Mouse (Mus musculus) neural tube, embryonic 12.5 days (tissue): ENCODE measurements around the gene Jmjd8. TPM values are rescaled to one million over a fixed set of nuclear protein-coding genes. Genes with fewer than 3 reads are reported as not detected.

Experiments
- ATAC-seq: fragments of 200-750 bp; cut with Nextera tagmentation; 2 replicates; pipeline ENCODE4 v1.8.0; 2017; ENCODE audit warnings: low read depth, mild to moderate bottlenecking, moderate TSS enrichment, moderate library complexity; ENCODE audit not compliant: low FRiP score
- H3K27ac ChIP-seq: fragments of 300-500 bp; sonication (generic); 2 replicates; pipeline ENCODE4 v1.5.1; 2016
- H3K27me3 ChIP-seq: fragments of 300-500 bp; sonication (generic); replicated peaks from 2 replicates; pipeline ENCODE4 v1.6.1; 2016; ENCODE audit warnings: mild to moderate bottlenecking
- H3K36me3 ChIP-seq: fragments of 300-500 bp; sonication (generic); 2 replicates; pipeline ENCODE4 v1.6.1; 2016; ENCODE audit warnings: mild to moderate bottlenecking
- H3K4me1 ChIP-seq: fragments of 300-500 bp; sonication (generic); 2 replicates; pipeline ENCODE4 v1.6.1; 2016
- H3K4me2 ChIP-seq: fragments of 300-500 bp; sonication (generic); replicated peaks from 2 replicates; pipeline ENCODE4 v1.6.1; 2016; ENCODE audit warnings: mild to moderate bottlenecking
- H3K4me3 ChIP-seq: fragments of 300-500 bp; sonication (generic); 2 replicates; pipeline ENCODE4 v1.5.1; 2016
- H3K9ac ChIP-seq: fragments of 300-500 bp; sonication (generic); 2 replicates; pipeline ENCODE4 v1.6.1; 2016; ENCODE audit warnings: mild to moderate bottlenecking
- H3K9me3 ChIP-seq: fragments of 300-500 bp; sonication (generic); 2 replicates; pipeline ENCODE4 v1.6.1; 2016; ENCODE audit warnings: mild to moderate bottlenecking
- whole genome bisulfite sequencing: fragments of 180-500 bp; shearing (Covaris S2); methylation state at CpG from one replicate; pipeline ENCODE4 v1.1.7; 2016; 5-methylcytosine and 5-hydroxymethylcytosine counted together
- polyA plus RNA-seq: library from polyadenylated mRNA; unstranded; fragments of >200 nt; fragmentation: Nextera tagmentation; extraction: Ambion mirVana; gene quantifications from 2 replicates; pipeline ENCODE4 v1.2.1, GENCODE M21; 2016

Jmjd8 gene
- polyA plus RNA-seq, 1 experiment from 2014 or later, result 72.6 TPM

GRCm38 (mm10) chr17:25829558-25830017 lies 921 bp downstream of the Jmjd8 start:
- H3K4me1 ChIP-seq, result peaks cover 80% of the 10 kb centered on the region
- no peaks in the 10 kb centered on the region for H3K9me3 ChIP-seq
- peak overlapping the region; percentile 56 for H3K4me3 ChIP-seq
- no peak for ATAC-seq
- H3K27me3 ChIP-seq, result no peaks in the 10 kb centered on the region
- peaks cover 46% of the 10 kb centered on the region for H3K36me3 ChIP-seq
- peak overlapping the region; percentile 65 for H3K27ac ChIP-seq
- WGBS, result 47% methylated on average over 8 of the region's 8 CpGs
- peak overlapping the region; percentile 75 for H3K9ac ChIP-seq
- H3K4me2 ChIP-seq, result peak overlapping the region; percentile 95

GRCm38 (mm10) chr17:25830200-25830753 lies 1.6 kb downstream of the Jmjd8 start:
- Histone ChIP-seq H3K9me3 (no peaks in the 10 kb centered on the region), H3K36me3 (peaks cover 51% of the 10 kb centered on the region), H3K27ac (no peak overlapping the region), H3K4me3 (peak overlapping the region; percentile 56; the same call in 1 of the 2 replicates), H3K9ac (0 out of 2 replicates have a peak overlapping the region, but pooled peaks have one; percentile 75), H3K27me3 (no peaks in the 10 kb centered on the region), H3K4me2 (peak overlapping the region; percentile 95), H3K4me1 (peaks cover 80% of the 10 kb centered on the region)
- ATAC-seq, result no peak
- 85% methylated on average over 4 of the region's 4 CpGs for WGBS

DNA sequence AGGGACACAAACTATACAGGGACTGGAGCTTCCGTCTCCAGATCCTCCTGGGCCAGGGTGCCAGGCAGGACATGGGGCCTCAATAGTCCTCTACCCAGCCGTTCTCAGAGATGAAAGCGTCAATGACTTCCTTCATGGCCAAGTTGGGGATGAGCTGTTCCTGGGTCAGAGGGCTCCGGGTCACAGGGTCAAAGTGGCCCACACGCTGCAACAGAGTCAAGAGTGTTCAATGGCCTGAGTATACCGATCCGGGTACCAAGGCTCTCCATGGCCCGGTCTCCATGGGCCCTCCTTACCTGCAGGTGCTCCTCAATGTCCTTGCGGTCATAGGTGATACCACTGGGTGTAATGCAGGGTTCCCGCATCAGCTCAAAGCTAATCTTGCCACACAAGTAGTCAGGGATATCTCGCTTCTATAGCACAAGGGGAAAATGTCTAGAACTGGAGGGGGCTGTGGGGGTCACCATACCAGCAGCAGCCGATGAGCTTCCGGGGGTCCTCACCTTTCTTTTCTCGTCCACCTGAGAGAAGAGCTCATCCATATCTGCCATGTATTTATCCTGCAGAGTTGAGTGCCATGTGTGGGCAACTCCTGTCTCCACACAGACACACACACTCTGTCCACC lies 2.3 kb downstream of the Jmjd8 start:
- Histone ChIP-seq H3K36me3 (peaks cover 49% of the 10 kb centered on the region), H3K4me1 (peaks cover 81% of the 10 kb centered on the region), H3K27me3 (no peaks in the 10 kb centered on the region), H3K4me3 (no peak overlapping the region), H3K9ac (no peak overlapping the region), H3K4me2 (peak overlapping the region; percentile 95), H3K9me3 (no peaks in the 10 kb centered on the region), H3K27ac (no peak overlapping the region)
- no peak for ATAC-seq
- WGBS, result 89% methylated on average over 14 of the region's 14 CpGs

DNA sequence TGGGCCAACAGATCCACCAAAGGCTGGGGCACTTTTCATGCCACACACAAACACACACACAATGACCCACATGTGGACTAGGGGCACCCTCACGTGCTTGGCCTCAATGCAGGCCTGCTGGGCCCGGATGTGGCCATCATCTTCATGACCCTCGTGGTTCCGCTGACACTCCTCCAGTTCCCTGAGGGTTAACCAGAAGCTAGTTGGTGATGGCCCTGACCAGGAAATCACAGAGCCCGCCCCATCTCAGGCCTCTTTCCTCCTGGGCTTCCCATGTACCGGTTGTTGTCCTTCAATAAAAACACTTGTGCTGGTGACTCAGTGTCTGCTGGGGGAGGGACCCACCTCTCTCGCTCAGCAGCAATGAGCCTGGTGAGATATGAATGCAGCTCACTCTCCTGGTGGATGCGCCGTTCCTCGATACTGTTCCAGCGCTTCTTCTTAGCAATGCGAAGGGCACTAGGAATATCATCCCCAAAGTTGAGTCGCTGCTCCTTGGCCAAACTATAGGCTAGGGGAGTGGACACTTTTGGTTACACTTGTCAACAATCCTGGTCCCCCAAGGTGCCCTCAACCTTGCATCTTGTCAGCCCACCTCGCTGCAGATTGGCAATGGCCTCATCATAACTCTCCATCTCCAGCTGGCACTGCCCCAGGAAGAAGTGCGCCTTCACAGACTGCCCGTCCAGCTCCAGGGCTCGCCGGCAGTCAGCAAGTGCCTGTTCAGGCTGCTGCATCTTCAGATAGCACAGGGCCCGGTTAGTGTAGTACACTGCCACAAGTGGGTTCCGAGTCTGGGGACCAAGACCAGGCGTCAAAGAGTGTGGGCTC lies 3.0 kb downstream of the Jmjd8 start:
- no peak overlapping the region; the same call in 1 of the 2 replicates for H3K27ac ChIP-seq

DNA sequence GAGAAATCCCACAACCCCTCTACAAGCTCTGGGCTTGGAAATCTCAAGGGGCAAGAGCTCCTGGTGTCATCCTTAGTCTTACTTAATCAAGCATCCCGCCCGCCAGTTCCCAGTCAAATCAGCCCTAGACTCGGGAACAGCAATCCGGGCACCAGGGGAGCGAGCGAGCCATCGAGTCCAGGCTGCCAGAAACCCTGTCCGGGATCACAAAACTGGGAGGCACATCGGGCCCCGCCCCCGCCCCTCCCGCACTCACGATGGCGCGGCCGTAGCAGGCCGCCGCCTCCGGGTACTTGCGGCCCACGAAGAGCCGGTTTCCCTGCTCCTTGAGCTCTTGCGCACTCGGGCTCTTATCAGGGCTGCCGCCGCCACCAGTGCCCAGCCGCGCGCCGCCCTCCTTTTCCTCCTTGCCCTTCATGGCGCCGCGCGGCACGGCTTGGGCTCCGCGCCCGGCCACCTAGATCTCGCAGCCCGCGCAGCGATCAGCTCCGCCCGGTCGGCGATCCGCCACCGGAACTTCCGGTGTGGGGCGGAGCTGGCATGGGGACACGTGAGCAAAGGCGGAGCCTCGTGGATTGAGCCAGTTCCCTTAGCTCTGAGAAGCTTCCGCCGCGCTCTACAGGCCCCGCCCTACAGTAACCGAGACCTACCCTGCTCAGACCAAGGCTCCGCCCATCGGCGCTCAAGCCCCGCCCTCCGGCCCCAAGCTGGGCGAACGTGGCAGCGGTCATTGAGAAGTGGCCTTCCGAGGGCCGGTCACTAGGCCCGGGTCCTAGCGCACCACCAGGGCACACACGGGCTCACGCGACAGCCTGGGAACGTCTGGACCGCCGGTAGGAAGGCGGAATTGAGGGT lies 4.0 kb downstream of the Jmjd8 start:
- H3K4me2 ChIP-seq, result peak overlapping the region; percentile 95
- H3K36me3 ChIP-seq, result peaks cover 32% of the 10 kb centered on the region
- H3K4me3 ChIP-seq, result peak overlapping the region; percentile 79
- peak overlapping the region; percentile 92 for H3K9ac ChIP-seq
- no peaks in the 10 kb centered on the region for H3K9me3 ChIP-seq
- WGBS, result under 1% methylated on average over 77 of the region's 77 CpGs
- H3K4me1 ChIP-seq, result peaks cover 82% of the 10 kb centered on the region
- H3K27ac ChIP-seq, result peak overlapping the region; percentile 88
- ATAC-seq, result peak; percentile 90
- no peaks in the 10 kb centered on the region for H3K27me3 ChIP-seq

More for the DNA sequence above, 3.0 kb downstream of the Jmjd8 start:
- H3K36me3 ChIP-seq, result peaks cover 42% of the 10 kb centered on the region
- peak overlapping the region; percentile 95 for H3K4me2 ChIP-seq
- H3K4me1 ChIP-seq, result peaks cover 81% of the 10 kb centered on the region
- H3K27me3 ChIP-seq, result no peaks in the 10 kb centered on the region
- no peak for ATAC-seq
- no peaks in the 10 kb centered on the region for H3K9me3 ChIP-seq
- peak overlapping the region; percentile 92 for H3K9ac ChIP-seq
- H3K4me3 ChIP-seq, result peak overlapping the region; percentile 79
- 67% methylated on average over 21 of the region's 21 CpGs for WGBS

- no peaks in the 10 kb centered on the region for H3K27me3 ChIP-seq
- peak within 1 kb of the TSS; percentile 92 for H3K9ac ChIP-seq
- H3K27ac ChIP-seq, result peak within 1 kb of the TSS; percentile 88
- ATAC-seq, result peak; percentile 50
- H3K4me1 ChIP-seq, result peaks cover 83% of the 10 kb centered on the region
- under 1% methylated on average over 24 of the region's 24 CpGs for WGBS
- peaks cover 32% of the 10 kb centered on the region for H3K36me3 ChIP-seq
- H3K9me3 ChIP-seq, result no peaks in the 10 kb centered on the region
- peak within 1 kb of the TSS; percentile 95 for H3K4me2 ChIP-seq
- H3K4me3 ChIP-seq, result peak within 1 kb of the TSS; percentile 79
Observed at GRCm38 (mm10) chr17:25833291-25833663, 4.6 kb downstream of the Jmjd8 start, which contains the start of gene Stub1. Stub1 (minus strand) TSS chr17:25833404.

GRCm38 (mm10) chr17:25833961-25834594 lies 5.4 kb downstream of the Jmjd8 start:
- no peak for ATAC-seq
- peak overlapping the region; percentile 79 for H3K4me3 ChIP-seq
- peaks cover 82% of the 10 kb centered on the region for H3K4me1 ChIP-seq
- peak overlapping the region; percentile 88 for H3K27ac ChIP-seq
- WGBS, result 60% methylated on average over 6 of the region's 6 CpGs
- H3K9ac ChIP-seq, result peak overlapping the region; percentile 92
- H3K9me3 ChIP-seq, result no peaks in the 10 kb centered on the region
- peaks cover 36% of the 10 kb centered on the region for H3K36me3 ChIP-seq
- peak overlapping the region; percentile 95 for H3K4me2 ChIP-seq
- no peaks in the 10 kb centered on the region for H3K27me3 ChIP-seq

DNA sequence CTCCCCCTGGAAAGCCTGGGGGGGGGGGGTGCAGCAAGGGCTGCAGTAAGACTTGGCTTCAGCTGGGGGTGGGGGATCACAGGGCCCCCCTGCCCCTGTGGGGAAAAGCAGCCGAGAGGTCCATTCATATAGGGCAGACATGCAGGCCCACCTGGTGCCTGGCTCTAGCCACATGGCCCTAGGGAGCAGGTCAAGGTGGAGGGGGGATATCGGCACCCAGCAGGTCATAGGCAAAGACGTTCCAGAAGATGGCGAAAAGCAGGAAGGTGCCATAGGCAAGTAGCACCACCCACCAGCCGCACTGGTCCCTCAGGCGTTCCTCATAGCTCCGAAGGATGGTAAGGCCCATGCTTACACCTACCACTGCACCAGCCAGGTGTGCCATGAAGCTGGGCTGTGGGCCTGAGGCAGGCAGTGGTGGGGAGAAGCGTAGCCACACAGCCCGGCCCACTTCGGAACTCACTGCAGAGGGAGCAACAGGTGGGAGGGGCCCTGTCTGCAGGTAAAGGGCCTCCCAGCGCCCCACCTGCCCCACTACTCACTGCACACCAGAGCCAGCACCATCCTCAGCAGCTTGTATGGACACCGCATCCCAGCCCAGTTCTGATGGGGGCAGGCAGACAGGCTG lies 6.0 kb downstream of the Jmjd8 start:
- WGBS, result 89% methylated on average over 12 of the region's 12 CpGs
- peaks cover 78% of the 10 kb centered on the region for H3K4me1 ChIP-seq

GRCm38 (mm10) chr17:25835301-25835700 lies 6.6 kb downstream of the Jmjd8 start:
- Histone ChIP-seq H3K36me3 (peaks cover 43% of the 10 kb centered on the region), H3K4me3 (no peak overlapping the region)
- 97% methylated on average over 7 of the region's 7 CpGs for WGBS

More for the DNA sequence above, 6.0 kb downstream of the Jmjd8 start:
- peak overlapping the region; percentile 79 for H3K4me3 ChIP-seq
- H3K27me3 ChIP-seq, result no peaks in the 10 kb centered on the region
- H3K4me2 ChIP-seq, result peak overlapping the region; percentile 95
- no peaks in the 10 kb centered on the region for H3K9me3 ChIP-seq
- no peak overlapping the region for H3K27ac ChIP-seq
- ATAC-seq, result no peak
- H3K36me3 ChIP-seq, result peaks cover 43% of the 10 kb centered on the region
- H3K9ac ChIP-seq, result peak overlapping the region; percentile 92

DNA sequence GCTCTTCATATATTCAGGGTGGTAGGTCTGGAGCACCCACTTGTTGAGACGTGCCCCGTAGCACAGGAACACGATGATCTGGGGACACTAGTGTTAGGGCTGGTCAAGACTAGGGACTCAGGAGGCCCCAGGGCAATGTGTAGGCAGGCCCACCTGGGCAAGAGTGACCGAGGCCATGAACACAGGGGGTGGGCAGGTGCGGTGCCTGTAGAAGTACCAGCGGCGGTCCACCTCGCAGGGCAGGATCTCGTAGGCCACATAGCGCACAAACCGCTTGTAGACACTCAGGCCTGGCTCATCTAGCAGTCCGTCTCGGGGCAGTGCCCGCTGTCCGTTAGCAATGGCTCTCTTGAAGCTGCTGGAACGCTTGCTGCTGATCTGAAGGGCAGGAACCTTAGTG lies 7.1 kb downstream of the Jmjd8 start:
- no peak overlapping the region for H3K4me3 ChIP-seq
- 92% methylated on average over 16 of the region's 16 CpGs for WGBS
- H3K9ac ChIP-seq, result peak overlapping the region; percentile 66
- no peak overlapping the region for H3K27ac ChIP-seq
- H3K4me1 ChIP-seq, result peaks cover 66% of the 10 kb centered on the region
- no peaks in the 10 kb centered on the region for H3K9me3 ChIP-seq
- peaks cover 43% of the 10 kb centered on the region for H3K36me3 ChIP-seq
- no peaks in the 10 kb centered on the region for H3K27me3 ChIP-seq
- H3K4me2 ChIP-seq, result peak overlapping the region; percentile 95
- no peak for ATAC-seq

More at GRCm38 (mm10) chr17:25835301-25835700, 6.6 kb downstream of the Jmjd8 start:
- Histone ChIP-seq H3K27ac (no peak overlapping the region), H3K4me1 (peaks cover 72% of the 10 kb centered on the region), H3K27me3 (no peaks in the 10 kb centered on the region), H3K4me2 (peak overlapping the region; percentile 95), H3K9ac (peak overlapping the region; percentile 92; the same call in 1 of the 2 replicates), H3K9me3 (no peaks in the 10 kb centered on the region)
- ATAC-seq, result no peak
